Mouse (Mus musculus) forebrain, embryonic 11.5 days (tissue): ENCODE results near the gene Narfl. TPM values are rescaled to one million over a fixed set of nuclear protein-coding genes. Genes with fewer than 3 reads are reported as not detected.

Source experiments
- ATAC-seq: fragments of 200-750 bp; cut with Nextera tagmentation; replicated peaks from 2 replicates; pipeline ENCODE4 v1.8.0; 2017; ENCODE audit warnings: moderate TSS enrichment; ENCODE audit not compliant: low FRiP score
- DNase-seq: peaks from one replicate; pipeline ENCODE4 v3.0.0-alpha.2; 2017; ENCODE audit warnings: low spot score
- H3K27ac ChIP-seq: fragments of 300-500 bp; sonication (generic); 2 replicates; pipeline ENCODE4 v1.5.1; 2014; ENCODE audit warnings: low read depth, low read length
- H3K27me3 ChIP-seq: fragments of 300-500 bp; sonication (generic); 2 replicates; pipeline ENCODE4 v1.6.1; 2014; ENCODE audit warnings: mild to moderate bottlenecking, low read length, mixed read lengths; ENCODE audit not compliant: control insufficient read depth, insufficient read depth
- H3K36me3 ChIP-seq: fragments of 300-500 bp; sonication (generic); 2 replicates; pipeline ENCODE4 v1.6.1; 2014; ENCODE audit warnings: mild to moderate bottlenecking, low read length, moderate library complexity, mixed read lengths; ENCODE audit not compliant: control insufficient read depth, insufficient read depth
- H3K4me1 ChIP-seq: fragments of 300-500 bp; sonication (generic); replicated peaks from 2 replicates; pipeline ENCODE4 v1.6.1; 2014; ENCODE audit warnings: low read length, mixed read lengths; ENCODE audit not compliant: control insufficient read depth, insufficient read depth
- H3K4me2 ChIP-seq: fragments of 300-500 bp; sonication (generic); 2 replicates; pipeline ENCODE4 v1.6.1; 2014; ENCODE audit warnings: low read depth, mild to moderate bottlenecking, low read length, moderate library complexity, mixed read lengths; ENCODE audit not compliant: severe bottlenecking
- H3K4me3 ChIP-seq: fragments of 300-500 bp; sonication (generic); 2 replicates; pipeline ENCODE4 v1.5.1; 2014; ENCODE audit warnings: low read depth, low read length
- H3K9ac ChIP-seq: fragments of 300-500 bp; sonication (generic); 2 replicates; pipeline ENCODE4 v1.6.1; 2014; ENCODE audit warnings: low read length
- H3K9me3 ChIP-seq: fragments of 300-500 bp; sonication (generic); 2 replicates; pipeline ENCODE4 v1.6.1; 2016; ENCODE audit warnings: low read length, mixed read lengths; ENCODE audit not compliant: control insufficient read depth
- WGBS: fragments of 180-500 bp; shearing (Covaris S2); extraction: QIAGEN DNeasy Blood & Tissue Kit; methylation state at CpG from one replicate; pipeline ENCODE4 v1.1.7; 2014; 5-methylcytosine and 5-hydroxymethylcytosine counted together
- polyA plus RNA-seq: library from polyadenylated mRNA; unstranded; fragments of >200 nt; fragmentation: Nextera tagmentation; extraction: Ambion mirVana; gene quantifications from 2 replicates; pipeline ENCODE4 v1.2.1, GENCODE M21; 2014

Gene Narfl
- 24.0 and 24.5 TPM in 2 replicates for polyA plus RNA-seq

DNA sequence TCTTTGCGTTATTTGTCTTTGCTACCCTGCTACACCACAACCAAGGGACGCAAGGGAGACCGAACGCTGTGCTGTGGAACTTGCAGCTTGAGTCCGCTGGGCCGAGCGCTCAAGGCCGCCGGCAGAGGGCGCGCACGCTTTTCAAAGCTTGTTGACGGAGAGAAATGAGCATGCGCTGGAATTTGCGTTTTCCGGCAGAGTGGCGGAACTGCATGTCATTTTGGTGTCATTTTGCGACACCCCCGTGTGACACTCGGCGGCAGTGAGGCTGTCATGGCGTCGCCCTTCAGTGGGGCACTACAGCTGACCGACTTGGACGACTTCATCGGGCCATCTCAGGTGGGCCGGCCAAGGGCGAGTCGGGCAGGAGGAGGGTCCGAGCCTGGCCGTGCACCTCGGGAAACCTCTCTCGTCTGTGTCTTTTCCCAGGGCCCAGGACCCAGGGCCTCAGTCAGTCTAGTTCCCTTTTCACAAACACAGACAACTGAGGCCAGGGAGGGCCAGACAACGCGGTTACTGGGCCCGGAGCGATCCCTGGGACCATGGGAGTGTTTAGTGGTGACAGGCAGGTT is at the start of gene Narfl:
Gene Narfl (plus strand): TSS at position 228 of the 572 bp plus-strand sequence.
- peaks cover 7% of the 10 kb centered on the region; the same call in 1 of the 2 replicates for H3K4me1 ChIP-seq
- H3K4me3 ChIP-seq: peak within 1 kb of the TSS; percentile 66
- H3K4me2 ChIP-seq: peak within 1 kb of the TSS; percentile 89
- no peaks in the 10 kb centered on the region for H3K27me3 ChIP-seq
- DNase-seq (peak; percentile 100), ATAC-seq (peak; percentile 79)
- H3K36me3 ChIP-seq: no peaks in the 10 kb centered on the region
- H3K27ac ChIP-seq: no peak within 1 kb of the TSS
- H3K9me3 ChIP-seq: no peaks in the 10 kb centered on the region
- under 1% methylated on average over 37 of the region's 37 CpGs for WGBS
- H3K9ac ChIP-seq: peak within 1 kb of the TSS; percentile 81

DNA sequence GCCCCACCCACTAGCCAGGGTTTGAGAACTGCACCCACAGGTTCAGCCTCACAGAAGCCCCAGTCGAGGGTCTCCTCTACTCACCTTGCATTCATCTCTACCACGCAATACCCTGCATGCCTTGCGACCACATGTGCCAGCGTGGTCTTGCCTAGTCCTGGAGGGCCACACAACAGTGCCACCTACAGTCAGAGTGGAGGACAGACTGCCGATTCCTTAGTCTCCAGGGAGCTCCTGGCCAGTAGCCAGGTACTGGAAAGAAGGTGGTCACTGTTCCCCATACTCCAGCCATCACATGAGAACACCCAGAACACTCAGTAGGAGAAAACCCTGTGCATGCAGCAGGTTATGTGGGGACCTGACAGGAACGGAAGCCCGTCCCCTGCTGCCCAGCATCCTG is 49.7 kb upstream of the Narfl start:
- Histone ChIP-seq H3K27me3 (no peaks in the 10 kb centered on the region), H3K4me1 (peaks cover 17% of the 10 kb centered on the region), H3K36me3 (no peaks in the 10 kb centered on the region; the same call in 1 of the 2 replicates), H3K4me3 (no peak overlapping the region), H3K9me3 (no peaks in the 10 kb centered on the region), H3K27ac (no peak overlapping the region), H3K4me2 (no peak overlapping the region), H3K9ac (no peak overlapping the region)
- WGBS: 76% methylated on average over 7 of the region's 7 CpGs
- DNase-seq (no peak), ATAC-seq (no peak)

DNA sequence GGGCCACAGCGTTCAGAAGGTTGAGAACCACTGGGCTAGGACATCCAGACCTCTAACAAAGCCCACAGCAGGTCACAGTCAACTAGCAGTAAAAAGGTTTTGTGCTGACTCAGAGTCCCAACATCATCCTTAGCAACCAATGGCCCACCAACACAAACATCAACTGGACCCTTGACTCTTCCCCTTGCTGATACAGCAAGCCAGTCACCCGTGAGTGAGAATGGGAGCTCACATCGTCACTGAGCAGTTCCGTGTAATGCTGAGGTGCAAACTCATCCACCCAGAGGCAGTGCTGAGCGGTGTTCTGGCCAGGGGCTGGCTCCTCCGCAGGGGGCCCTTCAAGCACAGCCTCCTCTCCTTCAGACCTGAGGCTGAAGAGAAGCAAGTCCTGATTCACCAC is 48.3 kb upstream of the Narfl start:
- no peak for ATAC-seq
- Histone ChIP-seq H3K9me3 (no peaks in the 10 kb centered on the region), H3K27ac (no peak overlapping the region), H3K27me3 (no peaks in the 10 kb centered on the region), H3K4me2 (no peak overlapping the region), H3K4me3 (no peak overlapping the region), H3K36me3 (no peaks in the 10 kb centered on the region; the same call in 1 of the 2 replicates), H3K4me1 (peaks cover 17% of the 10 kb centered on the region), H3K9ac (no peak overlapping the region)
- 84% methylated on average over 6 of the region's 6 CpGs for WGBS
- DNase-seq: no peak

DNA sequence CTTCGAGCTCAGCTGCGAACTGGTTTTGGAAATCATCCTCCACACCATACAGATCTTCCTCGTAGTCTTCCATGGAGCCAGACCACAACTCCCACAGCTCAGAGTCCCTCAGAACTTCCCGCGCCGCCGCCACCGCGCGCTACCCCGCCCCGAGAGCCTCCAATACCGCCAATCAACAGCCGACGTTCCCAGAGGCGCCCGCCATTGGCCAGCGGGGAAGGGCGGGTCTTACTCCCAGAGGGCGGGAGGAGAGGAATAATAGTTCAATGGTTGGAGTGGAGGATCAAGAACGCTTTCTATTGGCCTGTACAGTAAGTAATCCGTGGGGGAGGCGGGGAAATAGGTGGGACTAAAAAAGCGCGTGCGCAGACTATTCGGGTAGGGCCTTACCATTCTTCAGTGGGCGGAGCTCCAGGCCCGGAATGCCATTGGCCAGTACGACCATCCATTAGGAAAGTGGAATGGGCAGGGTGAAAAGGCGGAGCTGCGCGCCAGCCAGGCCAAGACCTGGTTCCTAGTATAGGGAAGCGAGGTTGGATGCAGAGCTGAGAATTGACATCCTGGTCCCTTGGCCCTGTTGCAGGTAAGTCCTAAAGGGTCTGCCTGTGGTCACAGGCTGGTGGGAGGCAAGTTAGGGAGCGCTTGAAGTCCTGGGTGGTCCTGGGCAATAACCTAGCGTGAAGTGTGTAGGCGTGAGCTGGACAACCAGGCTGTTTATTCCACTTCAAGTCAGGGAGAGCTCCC is 46.1 kb upstream of the Narfl start, which contains the start of the genes Chtf18 and Rpusd1:
Gene Chtf18 (minus strand): TSS at position 155 of the 744 bp plus-strand sequence.
Gene Rpusd1 (plus strand): TSS at position 406 of the 744 bp plus-strand sequence.
- H3K9me3 ChIP-seq: no peaks in the 10 kb centered on the region
- no peaks in the 10 kb centered on the region for H3K36me3 ChIP-seq
- WGBS: under 1% methylated on average over 37 of the region's 37 CpGs
- H3K4me3 ChIP-seq: peak within 1 kb of the TSS; percentile 55
- peak within 1 kb of the TSS; percentile 93 for H3K4me2 ChIP-seq
- peak within 1 kb of the TSS; percentile 77 for H3K9ac ChIP-seq
- peak; percentile 96 for ATAC-seq
- H3K4me1 ChIP-seq: peaks cover 17% of the 10 kb centered on the region
- no peak within 1 kb of the TSS for H3K27ac ChIP-seq
- peak; percentile 98 for DNase-seq
- no peaks in the 10 kb centered on the region for H3K27me3 ChIP-seq

DNA sequence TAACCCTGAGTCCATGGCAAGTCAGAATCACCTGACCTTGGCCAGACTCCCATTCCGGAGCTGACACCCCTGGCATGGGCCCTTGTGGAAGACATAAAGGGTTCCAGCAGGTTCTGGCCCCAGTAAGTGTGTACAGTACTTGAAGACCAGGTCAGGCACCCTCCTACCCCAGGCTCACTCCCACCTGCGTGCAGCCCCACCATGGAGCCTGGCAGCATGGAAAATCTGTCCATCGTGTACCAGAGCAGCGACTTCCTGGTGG is 45.6 kb upstream of the Narfl start:
- Histone ChIP-seq H3K4me3 (peak overlapping the region; percentile 55), H3K9ac (peak overlapping the region; percentile 72), H3K4me1 (peaks cover 17% of the 10 kb centered on the region), H3K9me3 (no peaks in the 10 kb centered on the region), H3K4me2 (peak overlapping the region; percentile 86), H3K27ac (no peak overlapping the region), H3K27me3 (no peaks in the 10 kb centered on the region), H3K36me3 (no peaks in the 10 kb centered on the region)
- DNase-seq: no peak
- 25% methylated on average over 4 of the region's 4 CpGs for WGBS
- 0 out of 2 replicates have a peak, but pooled peaks have one; percentile 7 for ATAC-seq

DNA sequence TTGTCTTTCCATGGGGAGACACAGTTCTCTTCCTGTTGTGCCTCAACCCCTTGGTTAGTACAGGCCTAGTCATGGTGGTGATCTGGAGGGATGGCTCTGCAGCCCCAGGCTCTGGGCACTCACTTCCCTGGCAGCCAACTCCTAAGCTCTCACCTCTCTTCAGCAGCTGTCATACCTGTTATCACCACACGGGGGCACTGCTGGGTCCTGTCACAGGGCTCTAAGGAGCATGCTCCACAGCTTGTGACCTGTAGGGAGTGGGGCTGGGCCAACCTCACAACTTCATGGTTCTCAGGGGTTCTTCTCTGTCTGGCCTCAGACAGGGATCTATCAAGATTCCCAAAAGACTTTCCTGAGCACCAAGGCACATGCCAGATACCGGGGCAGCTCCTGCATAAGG is 41.5 kb upstream of the Narfl start:
- WGBS: 21% methylated on average over 2 of the region's 2 CpGs
- Histone ChIP-seq H3K27ac (no peak overlapping the region), H3K9me3 (no peaks in the 10 kb centered on the region)

DNA sequence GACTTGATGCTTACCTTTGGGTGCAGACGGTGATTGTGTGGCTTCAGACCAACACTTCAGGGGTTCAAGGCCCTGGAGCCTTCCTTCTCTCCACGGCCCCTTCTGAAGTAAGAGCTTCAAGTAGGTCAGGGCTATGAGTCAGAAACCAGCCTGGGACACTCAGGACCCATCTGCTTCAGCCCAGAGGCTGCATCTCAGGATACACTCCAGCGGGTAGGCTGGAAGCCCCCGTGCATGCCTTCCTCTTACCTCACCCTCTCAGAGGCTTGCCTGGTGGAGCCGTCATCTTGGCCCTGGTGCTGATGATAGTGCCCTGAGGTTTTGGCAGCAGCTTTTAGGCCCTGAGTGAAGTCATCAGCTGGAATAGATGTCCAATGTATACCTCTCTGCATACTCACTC is 38.3 kb upstream of the Narfl start:
- H3K9me3 ChIP-seq: no peaks in the 10 kb centered on the region
- H3K27ac ChIP-seq: no peak overlapping the region
- H3K4me3 ChIP-seq: no peak overlapping the region
- DNase-seq (no peak), ATAC-seq (no peak)
- H3K4me1 ChIP-seq: no peaks in the 10 kb centered on the region
- H3K36me3 ChIP-seq: no peaks in the 10 kb centered on the region
- H3K9ac ChIP-seq: no peak overlapping the region
- H3K4me2 ChIP-seq: no peak overlapping the region
- WGBS: 87% methylated on average over 5 of the region's 5 CpGs
- no peaks in the 10 kb centered on the region for H3K27me3 ChIP-seq

More for the DNA sequence above, 41.5 kb upstream of the Narfl start:
- H3K9ac ChIP-seq: no peak overlapping the region
- peaks cover 7% of the 10 kb centered on the region for H3K4me1 ChIP-seq
- no peak overlapping the region for H3K4me2 ChIP-seq
- no peak for ATAC-seq
- no peaks in the 10 kb centered on the region for H3K36me3 ChIP-seq
- no peaks in the 10 kb centered on the region for H3K27me3 ChIP-seq
- H3K4me3 ChIP-seq: no peak overlapping the region
- peak; percentile 94 for DNase-seq

DNA sequence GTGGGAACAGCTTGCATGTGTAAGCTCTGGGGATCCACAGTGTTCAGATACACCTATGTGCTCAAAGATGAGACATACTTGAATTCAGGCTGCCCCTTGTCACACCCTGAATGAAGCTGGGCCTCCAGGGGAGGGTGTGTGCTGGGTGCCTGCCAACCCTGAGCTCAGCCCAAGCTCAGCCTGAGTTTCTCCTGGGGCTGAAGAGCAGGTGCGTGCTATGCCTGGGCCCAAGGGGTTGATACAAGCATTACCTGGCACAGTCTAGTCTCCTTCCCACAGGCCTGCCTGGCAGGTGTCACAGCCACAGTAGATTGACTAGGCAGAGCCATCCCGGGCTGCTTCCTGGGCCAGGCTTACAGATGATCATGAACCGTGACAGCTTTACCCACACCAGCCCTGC is 37.8 kb upstream of the Narfl start, which contains the start of gene Mslnl:
Gene Mslnl (plus strand): TSS at position 298 of the 400 bp plus-strand sequence.
- no peak within 1 kb of the TSS for H3K9ac ChIP-seq
- 84% methylated on average over 3 of the region's 3 CpGs for WGBS

More for the DNA sequence above, 37.8 kb upstream of the Narfl start, which contains the start of gene Mslnl:
- Histone ChIP-seq H3K27me3 (no peaks in the 10 kb centered on the region), H3K36me3 (no peaks in the 10 kb centered on the region), H3K4me1 (no peaks in the 10 kb centered on the region), H3K9me3 (no peaks in the 10 kb centered on the region), H3K27ac (no peak within 1 kb of the TSS), H3K4me2 (no peak within 1 kb of the TSS), H3K4me3 (no peak within 1 kb of the TSS)
- no peak for ATAC-seq
- no peak for DNase-seq
